Mouse (Mus musculus): ENCODE data around the gene Ypel2.
"Not testable (repeated sequence)": the region's sequence is repeated elsewhere in the genome, so short reads cannot be mapped to it uniquely, and the experiment has no call there.

Gene Ypel2

DNA sequence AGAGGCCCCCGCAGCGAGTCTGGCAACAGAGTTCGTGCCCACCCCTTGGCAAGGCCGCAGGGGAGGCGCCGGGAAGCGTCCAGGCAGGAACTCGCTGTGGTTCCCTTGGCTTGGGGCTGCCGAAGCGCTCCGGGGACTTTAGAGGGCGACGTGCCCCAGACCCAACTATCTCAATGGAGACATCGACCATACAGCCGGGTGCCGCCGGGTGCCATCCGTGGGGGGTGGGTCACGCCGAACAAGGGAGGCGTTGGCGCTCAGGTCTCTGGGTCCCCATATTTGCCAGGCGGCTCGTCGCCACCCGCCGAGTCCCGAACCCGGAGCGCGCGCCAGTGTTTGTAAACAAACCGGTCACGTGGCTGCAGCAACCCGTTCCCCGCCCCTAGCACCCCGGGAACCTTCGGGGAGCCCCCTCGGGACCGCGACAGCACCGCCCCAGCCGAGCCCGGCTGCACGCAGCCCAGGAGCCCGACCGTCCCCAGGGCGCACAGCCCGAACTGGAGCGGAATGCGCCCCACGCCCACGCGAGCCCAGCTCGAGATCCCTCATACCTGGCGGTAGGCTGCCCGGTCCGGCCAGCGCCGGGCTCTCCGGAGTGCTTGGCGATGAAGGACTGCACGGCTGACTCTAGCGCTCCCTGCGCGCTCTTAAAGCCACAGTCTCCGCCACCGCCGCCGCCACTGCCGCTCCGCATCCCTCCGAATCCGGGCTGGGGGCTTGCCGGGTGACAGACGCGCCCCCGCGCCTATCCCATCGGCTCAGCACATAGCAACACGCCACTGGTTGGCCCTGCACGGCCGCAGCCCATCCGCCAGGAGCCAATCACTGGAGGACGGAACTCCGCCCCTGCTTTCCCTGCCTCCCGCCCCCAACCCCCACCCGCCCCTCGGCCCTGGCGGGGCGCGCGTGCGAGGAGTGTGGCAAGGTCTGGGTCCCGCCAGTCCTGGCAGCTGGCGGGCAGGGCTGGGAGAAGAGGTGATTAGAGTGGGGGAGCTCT lies at the start of gene Ypel2:
Gene Ypel2, minus strand, starts transcription at position 667 of the 997 bp plus-strand sequence.
- peak; percentile 87 for DNase-seq (ENCODE audit: low read depth, low spot score)

DNA sequence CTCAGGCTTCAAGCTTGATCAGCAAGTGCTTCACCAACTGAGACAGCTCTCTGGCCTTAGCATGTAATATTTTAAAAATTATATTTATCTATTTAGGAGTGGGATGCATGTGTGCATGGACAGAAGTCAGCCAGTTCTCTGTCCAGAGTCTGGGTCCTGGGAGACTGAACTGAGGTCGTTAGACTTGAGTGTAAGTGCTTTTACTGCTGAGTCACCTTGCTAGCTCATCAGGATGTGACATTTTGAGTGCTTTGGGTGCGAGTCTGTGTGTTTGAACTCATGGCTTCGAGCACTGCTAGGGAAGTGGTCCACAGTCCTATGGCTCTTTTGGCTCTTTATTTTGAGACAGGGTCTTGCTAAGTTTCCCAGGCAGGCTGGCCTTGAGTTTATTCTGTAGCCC lies 49.5 kb upstream of the Ypel2 start:
- no peak for DNase-seq (ENCODE audit: low read depth, low spot score)

DNA sequence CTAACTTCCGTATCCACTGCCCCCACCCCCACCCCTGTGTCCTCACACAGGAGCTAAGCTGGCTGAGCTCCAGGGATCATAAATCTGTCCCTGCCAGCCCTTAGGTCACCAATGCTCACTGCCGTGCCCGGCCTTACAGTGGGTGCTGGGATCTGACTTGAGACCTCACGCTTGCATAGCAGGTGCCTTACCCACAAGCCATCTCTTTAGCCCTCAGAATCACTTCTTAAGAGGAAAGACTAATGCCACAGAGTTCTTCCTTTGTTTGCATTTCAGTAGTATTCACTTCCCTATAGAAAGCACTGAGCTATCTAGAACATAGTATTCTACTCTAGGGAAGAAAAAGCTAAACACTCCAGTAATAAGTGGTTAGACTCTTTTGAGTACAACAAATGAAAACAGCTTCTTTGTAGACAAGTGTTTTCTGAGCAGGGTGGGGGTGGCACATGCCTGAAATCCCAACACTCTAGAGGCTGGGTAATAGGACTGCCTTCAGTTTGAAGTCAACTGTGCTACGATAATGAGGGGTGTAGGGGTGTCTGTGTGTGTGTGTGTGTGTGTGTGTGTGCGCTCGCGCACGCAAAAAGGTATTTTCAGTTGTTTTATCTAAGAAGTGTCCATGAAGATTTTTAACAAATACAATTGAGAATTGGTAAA lies 45.9 kb upstream of the Ypel2 start:
- no peak for DNase-seq (ENCODE audit: low read depth, low spot score)

DNA sequence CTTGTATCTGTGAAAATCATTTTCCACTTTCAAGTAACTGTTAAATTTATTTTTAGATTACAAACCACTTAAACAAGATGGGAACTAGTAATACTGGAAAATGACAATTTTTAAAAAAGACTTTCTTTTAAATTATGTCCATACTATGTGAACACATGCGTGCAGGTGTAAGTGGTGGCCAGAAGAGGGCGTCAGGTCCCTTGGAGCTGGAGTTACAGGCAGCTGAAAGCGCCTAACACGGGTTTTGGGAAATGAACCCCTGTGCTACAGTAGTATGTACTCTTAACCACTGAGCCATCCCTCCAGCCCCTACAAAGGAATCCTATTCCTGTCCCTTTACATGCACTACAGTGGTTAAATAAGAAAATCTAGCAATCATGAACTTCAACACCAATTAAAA lies 42.7 kb upstream of the Ypel2 start:
- DNase-seq (ENCODE audit: low read depth, low spot score) = no peak

DNA sequence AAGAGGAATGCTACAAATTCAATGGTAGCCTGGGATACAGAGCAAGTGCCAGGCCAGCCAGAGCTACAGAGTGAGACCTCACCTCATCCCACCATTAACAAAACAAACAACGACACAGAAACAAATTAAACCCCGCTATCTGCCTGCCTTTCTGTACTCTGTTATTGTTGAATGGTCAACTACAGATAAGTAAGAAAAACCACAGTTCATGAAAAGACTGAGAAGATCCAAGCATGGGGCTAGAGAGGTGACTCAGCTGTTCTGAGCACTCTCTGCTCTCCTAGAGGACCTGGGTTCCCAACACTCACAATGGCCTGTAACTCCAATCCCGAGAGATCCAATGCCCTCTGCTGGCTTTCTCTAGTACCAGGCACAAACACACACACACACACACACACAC lies 34.7 kb upstream of the Ypel2 start:
- no peak for DNase-seq (ENCODE audit: low read depth, low spot score)

DNA sequence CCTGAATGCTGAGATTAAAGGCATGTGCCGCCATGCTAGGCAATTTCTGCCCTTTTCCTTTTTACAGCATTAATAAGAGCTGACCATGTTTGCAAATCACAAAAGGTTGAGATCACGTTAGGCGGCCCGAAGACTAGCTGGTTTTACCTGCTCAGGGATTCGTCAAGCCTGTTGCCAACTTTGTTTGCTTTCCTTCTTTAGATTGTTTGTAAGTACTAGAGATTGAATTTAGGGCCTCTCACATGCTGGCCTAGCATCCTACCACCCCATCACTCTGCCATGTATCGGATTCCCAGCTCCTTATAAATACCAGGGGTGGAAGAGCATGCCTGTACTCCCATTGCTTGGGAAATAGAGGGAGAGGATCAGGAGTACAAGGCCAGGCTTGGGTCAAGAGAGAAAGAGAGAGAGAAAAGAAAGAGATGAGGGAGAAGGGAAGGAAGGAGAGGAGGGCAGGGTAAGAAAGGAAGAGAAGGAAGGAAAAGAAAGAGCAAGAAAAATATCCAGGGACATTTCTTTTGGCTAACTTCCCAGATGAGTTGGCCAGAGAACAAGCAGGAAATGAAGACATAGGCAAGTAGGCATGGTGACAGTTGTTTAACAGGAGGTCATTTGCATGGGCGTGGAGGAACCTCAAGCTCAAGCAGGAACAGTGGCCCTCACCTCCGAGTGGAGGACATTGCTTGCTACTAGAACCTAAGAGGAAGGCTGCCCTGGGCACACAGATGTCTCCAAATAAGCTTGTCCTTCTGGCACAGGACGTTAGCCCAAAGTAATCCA lies 32.8 kb upstream of the Ypel2 start:
- DNase-seq (ENCODE audit: low read depth, low spot score) = no peak

DNA sequence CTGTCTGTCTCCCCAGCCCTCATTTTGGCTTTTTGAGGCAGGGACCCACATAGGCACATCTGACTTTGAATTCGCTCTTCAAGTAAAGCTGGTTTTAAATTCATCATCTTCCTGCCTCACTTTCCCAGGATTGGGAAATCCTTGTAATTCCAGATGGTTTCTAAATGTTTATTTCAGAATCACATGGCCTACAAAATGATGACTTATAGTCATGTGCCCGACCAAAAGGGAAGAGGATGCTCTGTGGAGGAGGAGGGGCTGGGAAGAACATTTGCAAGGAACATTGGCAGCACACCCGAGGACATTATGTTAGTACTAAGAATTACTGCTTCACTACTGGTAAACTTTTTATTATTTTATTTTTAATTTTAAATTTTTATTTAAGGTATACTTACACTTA lies 31.8 kb upstream of the Ypel2 start:
- no peak for DNase-seq (ENCODE audit: low read depth, low spot score)

DNA sequence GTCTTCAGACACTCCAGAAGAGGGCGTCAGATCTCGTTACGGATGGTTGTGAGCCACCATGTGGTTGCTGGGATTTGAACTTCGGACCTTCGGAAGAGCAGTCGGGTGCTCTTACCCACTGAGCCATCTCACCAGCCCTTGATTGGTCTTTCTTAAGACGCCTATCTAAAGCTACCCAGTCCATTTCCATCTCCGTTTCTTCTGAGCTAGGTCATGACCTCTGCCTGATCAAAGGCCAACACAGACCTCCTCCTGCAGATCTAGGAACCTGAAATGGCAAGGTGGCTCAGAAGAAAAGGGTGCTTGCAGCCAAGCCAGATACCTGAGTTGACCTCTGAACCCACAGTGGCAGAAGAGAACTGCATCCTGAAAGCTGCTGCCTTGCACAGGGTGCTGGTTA lies 29.7 kb upstream of the Ypel2 start:
- not testable (repeated sequence) for DNase-seq (ENCODE audit: low read depth, low spot score)

DNA sequence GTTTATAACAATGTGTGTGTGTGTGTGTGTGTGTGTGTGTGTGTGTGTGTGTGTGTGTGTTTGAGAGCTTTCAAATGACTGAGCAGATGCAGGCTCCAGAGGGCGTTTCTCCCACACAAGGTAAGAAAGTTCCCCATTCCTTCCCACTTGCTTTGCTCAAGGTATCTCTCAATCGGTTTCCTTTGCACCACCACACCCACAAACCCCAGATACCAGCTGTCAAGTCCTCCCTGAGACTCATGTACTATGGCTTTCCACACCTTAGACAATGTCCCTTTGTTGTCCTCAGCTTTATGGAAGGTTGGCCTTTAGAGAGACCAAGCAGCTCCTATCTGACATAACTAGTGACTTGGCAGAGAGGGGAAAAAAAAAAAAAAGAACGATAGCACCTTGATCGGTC lies 29.3 kb upstream of the Ypel2 start:
- no peak for DNase-seq (ENCODE audit: low read depth, low spot score)

DNA sequence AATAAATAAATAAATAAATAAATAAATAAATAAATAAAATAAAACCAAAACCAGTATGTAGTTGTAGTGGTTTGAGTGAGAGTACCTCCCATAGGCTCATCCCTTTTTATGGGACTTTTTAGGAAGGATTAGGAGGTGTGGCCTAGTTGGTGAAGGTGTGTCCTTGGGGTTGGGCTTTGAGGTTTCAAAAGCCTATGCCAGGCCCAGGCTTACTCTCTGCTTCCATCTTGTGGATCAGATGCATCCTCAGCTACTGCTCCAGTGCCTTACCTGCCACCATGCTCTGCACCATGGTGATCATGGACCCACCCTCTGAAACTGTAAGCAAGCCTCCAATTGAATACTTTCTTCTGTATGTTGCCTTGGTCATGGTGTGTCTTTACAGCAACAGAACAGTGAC lies 28.0 kb upstream of the Ypel2 start:
- no peak for DNase-seq (ENCODE audit: low read depth, low spot score)

DNA sequence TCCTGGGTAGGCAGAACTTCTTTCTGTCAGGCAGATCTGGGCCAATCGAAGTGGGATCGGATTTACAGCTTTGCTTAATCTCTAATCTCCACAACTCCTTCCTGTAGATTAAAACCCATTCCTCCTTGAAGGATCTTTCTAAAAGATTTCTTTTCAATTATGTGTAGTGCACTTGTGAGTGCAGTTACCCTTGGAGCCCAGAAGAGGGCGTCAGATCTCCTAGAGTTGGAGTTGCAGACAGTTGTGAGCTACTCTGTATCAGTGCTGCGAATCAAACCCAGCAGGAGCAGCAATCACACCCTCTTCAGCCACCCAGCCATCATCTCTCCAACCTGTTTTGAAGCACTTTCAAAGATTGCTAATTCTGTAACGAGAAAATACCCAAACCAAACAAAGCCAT lies 26.9 kb upstream of the Ypel2 start:
- DNase-seq (ENCODE audit: low read depth, low spot score) = no peak

DNA sequence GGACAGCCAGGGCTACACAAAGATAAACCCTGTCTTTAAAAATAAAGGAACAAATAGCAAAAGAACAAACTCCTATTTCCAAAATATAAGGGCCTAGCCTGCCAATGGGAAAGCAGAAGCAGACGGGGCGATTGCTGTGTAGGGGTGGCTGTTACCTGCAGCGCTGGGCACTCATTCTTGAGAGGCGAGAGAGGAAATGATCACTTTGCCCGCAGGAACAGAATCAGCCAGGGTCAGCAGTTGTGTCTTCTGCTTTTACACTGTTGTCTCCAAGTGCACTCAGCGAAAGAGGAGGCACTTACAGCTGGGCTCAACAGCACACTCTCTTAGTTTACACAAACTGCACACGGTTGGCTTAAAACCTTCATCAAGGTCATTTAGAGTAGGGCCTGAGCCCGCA lies 25.9 kb upstream of the Ypel2 start:
- no peak for DNase-seq (ENCODE audit: low read depth, low spot score)

DNA sequence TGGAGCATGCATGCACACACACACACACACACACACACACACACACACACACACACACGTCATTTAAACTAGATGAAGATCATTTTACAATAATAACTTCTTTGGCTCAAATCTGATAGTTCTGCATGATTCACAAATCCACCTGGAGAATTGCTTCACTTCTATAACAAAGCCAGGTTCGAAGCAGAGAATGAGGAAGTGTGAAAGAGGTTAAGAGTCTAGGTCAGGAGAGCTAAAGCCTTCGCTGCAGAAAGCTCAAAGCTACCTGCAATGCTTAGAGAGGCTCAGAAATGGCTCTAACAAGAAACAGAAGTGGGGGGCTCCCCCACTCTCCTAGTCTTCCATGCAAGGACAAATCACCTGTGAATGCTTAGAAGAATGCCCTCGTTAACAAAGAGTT lies 24.6 kb upstream of the Ypel2 start:
- no peak for DNase-seq (ENCODE audit: low read depth, low spot score)

DNA sequence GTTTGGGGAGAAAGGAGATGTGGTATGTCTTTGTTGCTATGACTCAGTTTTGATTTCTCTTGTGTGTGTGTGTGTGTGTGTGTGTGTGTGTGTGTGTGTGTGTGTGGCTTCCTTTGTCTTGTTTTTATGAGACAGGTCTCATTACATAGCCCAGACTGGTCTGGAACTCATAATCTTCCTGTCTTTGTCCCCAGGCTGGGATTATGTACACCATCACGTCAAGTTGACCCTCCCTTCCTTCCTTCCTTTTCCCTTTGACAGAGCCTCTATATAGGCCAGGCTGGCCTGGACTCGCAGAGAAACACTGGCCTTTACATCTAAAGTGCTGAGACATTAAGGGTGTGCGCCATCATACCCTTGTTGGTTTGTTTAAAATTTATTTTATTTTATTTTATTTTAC lies 22.2 kb upstream of the Ypel2 start:
- no peak for DNase-seq (ENCODE audit: low read depth, low spot score)

DNA sequence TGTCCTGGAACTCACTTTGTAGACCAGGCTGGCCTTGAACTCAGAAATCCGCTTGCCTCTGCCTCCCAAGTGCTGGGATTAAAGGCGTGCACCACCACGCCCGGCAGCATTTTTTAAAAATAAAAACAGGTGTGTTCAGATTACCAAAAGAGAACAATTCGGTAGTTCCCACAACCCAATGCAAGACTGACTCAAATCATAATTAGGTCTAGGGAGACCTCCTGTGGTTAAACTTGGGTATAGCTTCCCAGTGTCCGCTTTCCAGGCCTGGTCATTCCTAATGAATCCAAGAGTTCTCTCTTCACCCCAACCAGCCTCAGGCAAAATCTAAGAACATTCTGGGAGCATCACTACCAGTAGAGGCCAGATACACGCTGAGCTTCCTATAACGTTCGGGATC lies 17.0 kb upstream of the Ypel2 start:
- DNase-seq (ENCODE audit: low read depth, low spot score) = peak; percentile 59

DNA sequence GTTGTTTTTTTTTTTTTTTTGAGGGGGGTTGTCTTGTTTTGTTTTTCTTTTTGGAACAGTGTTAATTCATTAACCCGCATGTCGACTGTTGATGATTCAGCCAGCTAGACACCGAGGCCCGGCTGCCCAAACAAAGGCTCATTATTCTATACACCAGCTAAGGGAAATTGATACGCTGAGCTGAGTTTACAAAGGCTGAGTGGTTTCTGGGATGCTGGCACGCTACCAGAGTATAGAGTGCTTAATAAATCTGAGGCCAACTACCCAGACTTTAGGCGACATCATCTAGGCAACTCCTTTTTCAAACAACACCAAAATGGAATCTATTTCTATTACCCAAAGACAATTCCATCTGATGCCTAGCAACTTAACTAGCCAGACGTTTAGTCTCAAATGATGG lies 13.9 kb upstream of the Ypel2 start:
- DNase-seq (ENCODE audit: low read depth, low spot score) = no peak

DNA sequence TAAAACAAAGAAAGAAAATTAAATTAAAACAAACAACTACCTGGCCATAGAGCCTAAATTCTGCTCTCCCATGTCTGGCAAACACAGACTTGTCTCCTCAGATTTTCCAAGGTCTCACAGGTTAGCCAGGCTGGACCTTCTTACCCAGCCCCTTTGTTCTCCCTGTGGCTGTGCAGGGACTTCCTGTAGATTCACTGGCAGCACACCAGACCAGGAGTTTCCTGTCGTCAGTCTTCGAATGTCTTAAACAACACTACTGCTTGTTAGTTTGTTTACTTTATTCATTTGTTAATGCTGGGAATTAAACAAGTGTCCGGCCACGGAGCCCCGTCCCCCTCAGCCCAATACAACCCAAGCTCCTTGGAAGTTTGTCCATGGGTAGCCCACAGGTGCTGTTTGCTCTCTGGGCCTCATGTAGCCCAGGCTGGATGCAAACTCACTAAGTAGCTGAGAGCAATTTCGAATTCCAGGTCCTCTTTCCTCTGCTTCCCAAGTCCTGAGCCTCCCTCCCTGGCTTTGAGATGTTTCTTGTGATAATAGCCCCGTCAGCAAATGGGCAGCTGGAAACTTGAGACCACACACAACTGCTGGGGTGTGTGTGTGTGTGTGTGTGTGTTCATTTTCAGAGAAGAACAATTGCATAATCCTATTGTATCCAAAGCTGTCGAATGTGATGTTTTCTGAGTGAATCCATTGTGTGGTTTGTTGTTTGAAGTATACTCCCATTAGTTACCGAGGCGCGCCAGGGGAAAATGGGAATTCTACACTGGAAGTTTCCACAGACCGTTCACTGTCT lies 11.7 kb upstream of the Ypel2 start:
- no peak for DNase-seq (ENCODE audit: low read depth, low spot score)

DNA sequence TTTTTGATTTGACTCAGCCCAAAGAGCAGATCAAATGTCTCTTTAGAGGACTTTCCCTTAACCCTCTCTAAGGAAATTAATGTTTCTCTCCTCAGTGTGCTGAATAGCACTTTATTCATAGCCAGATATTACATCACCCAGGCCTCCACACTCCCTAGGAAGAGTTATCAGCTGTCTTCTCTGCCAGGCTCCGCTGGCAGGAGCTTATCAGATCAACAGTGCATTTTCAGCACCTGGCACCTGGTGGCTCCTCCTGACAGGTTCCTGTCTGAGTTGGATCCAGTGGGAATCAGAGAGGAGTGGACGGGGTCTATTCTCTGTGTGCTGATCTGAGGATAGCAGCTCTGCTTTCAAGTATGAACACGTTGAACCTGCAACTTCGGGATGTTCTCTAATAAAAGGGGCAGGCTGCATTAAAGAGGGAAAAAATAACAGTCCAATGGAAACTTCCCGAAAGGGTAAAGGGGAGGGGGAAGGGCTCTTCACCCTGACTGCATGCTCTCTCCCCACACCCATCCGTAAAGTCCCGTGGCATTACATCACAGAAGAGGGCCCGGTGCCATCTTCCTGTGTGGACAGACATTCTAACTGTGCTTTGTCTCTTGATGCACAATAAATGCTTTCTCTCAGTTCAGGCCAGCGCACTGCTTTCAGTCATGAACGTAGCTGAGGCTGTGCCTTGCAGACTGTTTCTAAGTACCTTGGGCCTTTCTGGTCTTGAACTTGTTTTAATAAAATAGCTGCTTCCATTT lies 8.7 kb upstream of the Ypel2 start:
- DNase-seq (ENCODE audit: low read depth, low spot score) = no peak

DNA sequence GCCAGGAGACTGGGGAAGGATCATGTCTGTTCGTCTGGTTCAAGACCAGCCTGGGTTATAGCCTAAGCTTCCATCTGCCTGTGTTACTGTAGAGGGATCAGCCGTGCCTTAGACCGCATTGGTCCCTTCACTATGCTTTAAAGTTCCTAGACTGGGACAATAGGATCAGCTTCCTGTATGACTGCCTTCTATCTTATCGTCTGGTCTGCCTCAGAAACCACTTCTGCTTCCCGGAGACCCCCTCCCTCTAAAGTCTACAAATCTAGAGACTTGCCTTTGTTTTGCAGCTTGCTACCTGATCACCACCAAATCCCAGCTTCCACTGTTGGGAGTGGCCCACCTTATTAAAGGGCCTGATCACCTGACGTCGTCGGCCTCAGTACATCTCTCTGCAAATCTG lies 7.7 kb upstream of the Ypel2 start:
- DNase-seq (ENCODE audit: low read depth, low spot score) = no peak

DNA sequence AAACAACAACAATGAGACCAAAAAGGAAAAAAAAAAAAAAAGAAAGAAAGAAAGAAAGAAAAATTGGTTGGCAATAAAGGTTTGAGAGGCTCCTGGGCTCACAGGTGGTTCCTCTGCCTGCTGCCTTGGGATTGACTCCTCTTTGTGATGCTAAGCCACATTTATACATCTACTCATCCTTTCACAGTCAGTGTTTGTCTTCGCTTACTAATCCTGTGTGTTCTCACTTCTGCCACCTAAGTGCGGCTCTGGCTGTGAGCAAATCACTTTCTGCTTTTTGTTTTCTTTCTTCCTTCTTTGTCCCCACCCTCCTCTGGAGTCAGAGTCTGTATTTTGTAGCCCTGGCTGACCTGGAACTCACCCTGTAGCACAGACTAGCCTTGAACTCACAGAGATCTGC lies 2.8 kb upstream of the Ypel2 start:
- no peak for DNase-seq (ENCODE audit: low read depth, low spot score)
